8 mouse cellular contexts compared by ENCODE assay signal in genomic region chr11:109611303-109612149, GRCm38 (mm10). TPM values are rescaled to one million over a fixed set of nuclear protein-coding genes. Genes with fewer than 3 reads are reported as not detected.
DNase-seq lines count a peak whose midpoint lies in the region; ATAC-seq and TF ChIP-seq lines count a peak whose summit lies in the region.

Gene Wipi1 (minus strand): TSS chr11:109611967.

- peak; percentile 97 for ATAC-seq in kidney, embryonic 14.5 days (ENCODE audit: low FRiP score, low TSS enrichment)
- ATAC-seq in limb, embryonic 15.5 days (ENCODE audit: insufficient number of reproducible peaks, low FRiP score, low TSS enrichment, low read depth) = peak; percentile 99

- under 1% methylated on average over 57 of the region's 58 CpGs for WGBS in kidney, embryonic 14.5 days
- under 1% methylated on average over 58 of the region's 58 CpGs for WGBS in limb, embryonic 15.5 days

- no peak for TF ChIP-seq CTCF in bone marrow macrophage, adult 2 months (IDR thresholded peaks at IDR 0.05; ENCODE audit: low read depth, low read length)
- TF ChIP-seq CTCF in embryonic fibroblast, embryonic 13.5 days (IDR thresholded peaks at IDR 0.05; ENCODE audit: borderline replicate concordance, insufficient read depth, low read length) = no peak

- peak within 1 kb of the TSS; percentile 79 for H3K4me2 ChIP-seq in kidney, embryonic 14.5 days (replicated peaks; ENCODE audit: low read depth, low read length)
- peak within 1 kb of the TSS; percentile 73 for H3K4me2 ChIP-seq in limb, embryonic 15.5 days

- H3K36me3 ChIP-seq in kidney, embryonic 14.5 days (ENCODE audit: control insufficient read depth, insufficient read depth, low read length) = no peaks in the 10 kb centered on the region
- H3K36me3 ChIP-seq in limb, embryonic 15.5 days = no peaks in the 10 kb centered on the region

- H3K27ac ChIP-seq in bone marrow macrophage, adult 2 months (ENCODE audit: insufficient read depth, low read depth, low read length) = no peak within 1 kb of the TSS
- H3K27ac ChIP-seq in embryonic fibroblast, embryonic 13.5 days (ENCODE audit: insufficient read depth, low read length) = peak within 1 kb of the TSS; percentile 10
- peak within 1 kb of the TSS; percentile 73 for H3K27ac ChIP-seq in kidney, embryonic 14.5 days (ENCODE audit: low read depth, low read length)
- H3K27ac ChIP-seq in limb, embryonic 15.5 days = peak within 1 kb of the TSS; percentile 78

- DNase-seq in A20 (ENCODE audit: low read depth, low spot score) = peak; percentile 96
- peak; percentile 99 for DNase-seq in heart, adult 9 months (ENCODE audit: low spot score in 2 of 2)
- peak; percentile 96 to 98 for DNase-seq in monocyte, adult 2 months (ENCODE audit: low read depth in 1 of 2, low spot score in 2 of 2)
- peak; percentile 96 to 97 for DNase-seq in spleen, postnatal 36 days (ENCODE audit: low spot score in 2 of 2)

- no peaks in the 10 kb centered on the region for H3K9me3 ChIP-seq in kidney, embryonic 14.5 days (ENCODE audit: control insufficient read depth, low read length)
- H3K9me3 ChIP-seq in limb, embryonic 15.5 days = no peaks in the 10 kb centered on the region

- peak within 1 kb of the TSS; percentile 87 for H3K4me3 ChIP-seq in bone marrow macrophage, adult 2 months (ENCODE audit: insufficient read depth, low read length)
- H3K4me3 ChIP-seq in embryonic fibroblast, embryonic 13.5 days (ENCODE audit: insufficient read depth, low read length) = peak within 1 kb of the TSS; percentile 63
- peak within 1 kb of the TSS; percentile 76 for H3K4me3 ChIP-seq in kidney, embryonic 14.5 days (ENCODE audit: low read length)
- H3K4me3 ChIP-seq in limb, embryonic 15.5 days = peak within 1 kb of the TSS; percentile 74

- TF ChIP-seq POLR2A in bone marrow macrophage, adult 2 months (IDR thresholded peaks at IDR 0.05; ENCODE audit: borderline replicate concordance, low read depth, low read length) = no peak
- TF ChIP-seq POLR2A in embryonic fibroblast, embryonic 13.5 days (IDR thresholded peaks at IDR 0.05; ENCODE audit: low read depth, low read length) = peak; percentile 74

- H3K4me1 ChIP-seq in bone marrow macrophage, adult 2 months (ENCODE audit: control insufficient read depth, insufficient read depth, low read length) = peaks cover 14% of the 10 kb centered on the region
- H3K4me1 ChIP-seq in embryonic fibroblast, embryonic 13.5 days (ENCODE audit: control insufficient read depth, insufficient read depth, low read length) = no peaks in the 10 kb centered on the region
- H3K4me1 ChIP-seq in kidney, embryonic 14.5 days (ENCODE audit: control insufficient read depth, insufficient read depth, low read length) = peaks cover 16% of the 10 kb centered on the region
- H3K4me1 ChIP-seq in limb, embryonic 15.5 days = peaks cover 15% of the 10 kb centered on the region

- peak within 1 kb of the TSS; percentile 81 for H3K9ac ChIP-seq in kidney, embryonic 14.5 days (ENCODE audit: low read depth, low read length)
- peak within 1 kb of the TSS; percentile 76 for H3K9ac ChIP-seq in limb, embryonic 15.5 days

- no peaks in the 10 kb centered on the region for H3K27me3 ChIP-seq in kidney, embryonic 14.5 days (ENCODE audit: control insufficient read depth, insufficient read depth, low read length)
- no peaks in the 10 kb centered on the region for H3K27me3 ChIP-seq in limb, embryonic 15.5 days

RNA-seq across cellular contexts. Expression of gene Wipi1, which starts in this region (rescaled TPM):
- 17.2 and 21.3 TPM in 2 replicates for polyA plus RNA-seq in bone marrow macrophage, adult 2 months (2012; ENCODE audit: insufficient read depth, insufficient read length, missing spikeins)
- polyA plus RNA-seq in embryonic fibroblast, embryonic 13.5 days (2011; ENCODE audit: insufficient read length, low read depth, missing spikeins) = 87.9 and 111 TPM in 2 replicates
- polyA plus RNA-seq in kidney, embryonic 14.5 days (2014; fragmentation: Nextera tagmentation; extraction: Ambion mirVana) = 15.0 and 19.6 TPM in 2 replicates
- 64.6 and 67.4 TPM in 2 replicates for polyA plus RNA-seq in limb, embryonic 15.5 days (2015; fragmentation: Nextera tagmentation; extraction: Ambion mirVana)
